Mouse (Mus musculus): ENCODE results near the gene Htr2b. TPM values are rescaled to one million over a fixed set of nuclear protein-coding genes. Genes with fewer than 3 reads are reported as not detected.

Htr2b gene
- polyA plus RNA-seq, 1 experiment = 0.13 TPM

DNA sequence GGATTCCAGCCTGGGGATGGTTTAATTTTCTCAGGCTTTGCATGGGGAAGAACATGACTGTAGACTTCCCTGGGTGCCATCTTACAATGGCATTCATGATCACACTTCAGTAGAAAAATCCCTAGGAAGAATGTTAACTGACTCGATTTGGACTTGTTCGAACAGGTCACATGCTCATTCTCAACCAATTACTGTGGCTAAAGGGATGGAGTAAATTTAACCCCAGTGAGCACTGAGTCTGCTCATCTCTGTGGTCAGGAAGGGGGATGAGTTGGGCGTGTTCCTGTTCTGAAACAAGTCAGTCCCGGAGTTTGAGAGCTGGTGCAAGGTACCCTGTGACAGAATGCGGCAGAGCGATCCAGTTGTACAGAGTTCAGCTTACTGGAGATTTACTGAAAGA lies 39.2 kb upstream of the Htr2b start:
- H3K4me3 ChIP-seq (ENCODE audit: insufficient read depth, low read length) = no peak overlapping the region
- no peak overlapping the region for H3K27ac ChIP-seq (ENCODE audit: insufficient read depth, low read length)
- TF ChIP-seq CTCF (IDR thresholded peaks at IDR 0.05; ENCODE audit: extremely low read depth, insufficient read depth, low read length) (no peak), POLR2A (IDR thresholded peaks at IDR 0.05; ENCODE audit: extremely low read depth, insufficient read depth, low read length) (no peak)
- H3K4me1 ChIP-seq (ENCODE audit: control insufficient read depth, insufficient read depth, low read length) = peaks cover 6% of the 10 kb centered on the region

DNA sequence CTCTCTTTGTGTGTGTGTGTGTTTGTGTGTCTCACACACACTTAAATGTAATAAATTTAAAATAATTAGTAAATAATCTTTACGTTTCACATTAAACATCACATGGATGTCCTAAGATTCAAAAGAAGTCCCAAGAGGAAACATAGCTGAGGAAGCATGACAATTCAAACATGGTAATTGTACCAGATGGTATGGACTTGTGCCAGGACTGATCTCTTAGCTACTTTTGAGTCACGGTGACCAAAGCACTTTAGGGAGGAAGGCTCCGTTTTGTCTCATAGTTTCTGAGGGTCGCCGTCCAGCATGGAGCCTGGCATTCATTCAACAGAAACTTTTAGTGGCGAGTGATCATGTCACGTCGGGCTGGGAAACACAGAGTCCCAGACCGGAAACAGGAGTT lies 36.4 kb upstream of the Htr2b start:
- Histone ChIP-seq H3K4me3 (ENCODE audit: insufficient read depth, low read length) (no peak overlapping the region), H3K27ac (ENCODE audit: insufficient read depth, low read length) (no peak overlapping the region), H3K4me1 (ENCODE audit: control insufficient read depth, insufficient read depth, low read length) (no peaks in the 10 kb centered on the region)
- TF ChIP-seq CTCF (IDR thresholded peaks at IDR 0.05; ENCODE audit: extremely low read depth, insufficient read depth, low read length) (no peak), POLR2A (IDR thresholded peaks at IDR 0.05; ENCODE audit: extremely low read depth, insufficient read depth, low read length) (no peak)

DNA sequence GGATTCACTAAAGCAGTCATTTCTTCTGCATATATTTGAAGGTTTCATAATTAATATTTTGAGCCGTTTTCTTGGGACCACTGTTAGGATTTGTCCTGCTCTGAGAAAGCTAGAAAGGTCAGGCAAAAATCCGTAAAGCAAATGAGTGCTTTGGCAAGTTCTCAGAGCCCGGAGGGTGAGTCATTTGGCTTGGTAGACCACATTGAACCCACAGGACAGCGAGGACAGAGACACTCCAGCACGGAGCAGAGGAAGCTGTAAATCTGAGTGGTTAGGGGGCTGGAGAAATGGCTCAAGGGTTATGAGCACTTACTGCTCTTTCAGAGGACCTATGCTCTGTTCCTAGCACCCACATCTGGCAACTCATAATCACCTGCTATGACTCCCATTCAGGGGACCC lies 35.8 kb upstream of the Htr2b start:
- no peak for TF ChIP-seq CTCF (IDR thresholded peaks at IDR 0.05; ENCODE audit: extremely low read depth, insufficient read depth, low read length)
- no peak for TF ChIP-seq POLR2A (IDR thresholded peaks at IDR 0.05; ENCODE audit: extremely low read depth, insufficient read depth, low read length)
- no peak overlapping the region for H3K4me3 ChIP-seq (ENCODE audit: insufficient read depth, low read length)
- no peak overlapping the region for H3K27ac ChIP-seq (ENCODE audit: insufficient read depth, low read length)
- no peaks in the 10 kb centered on the region for H3K4me1 ChIP-seq (ENCODE audit: control insufficient read depth, insufficient read depth, low read length)

DNA sequence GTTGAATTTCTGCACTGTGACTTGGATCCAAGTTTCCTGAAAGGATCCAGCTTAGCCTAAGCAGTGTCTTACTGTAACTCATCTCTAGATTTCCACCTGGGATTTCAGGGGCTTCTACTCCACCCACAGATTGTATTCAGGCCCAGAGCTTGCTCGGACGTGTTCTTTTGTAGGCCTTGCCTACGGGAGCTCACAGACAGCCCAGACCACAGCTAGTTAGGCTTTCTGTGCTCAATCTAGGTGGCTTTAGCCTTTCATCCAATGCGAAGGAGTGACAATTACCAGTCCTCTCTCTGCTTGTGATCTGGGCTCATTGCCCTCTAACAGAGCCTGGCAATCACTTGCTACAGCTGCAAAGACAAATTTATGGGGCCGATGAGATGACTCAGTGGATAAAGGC lies 34.5 kb upstream of the Htr2b start:
- no peak for TF ChIP-seq CTCF (IDR thresholded peaks at IDR 0.05; ENCODE audit: extremely low read depth, insufficient read depth, low read length)
- no peak for TF ChIP-seq POLR2A (IDR thresholded peaks at IDR 0.05; ENCODE audit: extremely low read depth, insufficient read depth, low read length)
- Histone ChIP-seq H3K4me1 (ENCODE audit: control insufficient read depth, insufficient read depth, low read length) (no peaks in the 10 kb centered on the region), H3K4me3 (ENCODE audit: insufficient read depth, low read length) (no peak overlapping the region)

DNA sequence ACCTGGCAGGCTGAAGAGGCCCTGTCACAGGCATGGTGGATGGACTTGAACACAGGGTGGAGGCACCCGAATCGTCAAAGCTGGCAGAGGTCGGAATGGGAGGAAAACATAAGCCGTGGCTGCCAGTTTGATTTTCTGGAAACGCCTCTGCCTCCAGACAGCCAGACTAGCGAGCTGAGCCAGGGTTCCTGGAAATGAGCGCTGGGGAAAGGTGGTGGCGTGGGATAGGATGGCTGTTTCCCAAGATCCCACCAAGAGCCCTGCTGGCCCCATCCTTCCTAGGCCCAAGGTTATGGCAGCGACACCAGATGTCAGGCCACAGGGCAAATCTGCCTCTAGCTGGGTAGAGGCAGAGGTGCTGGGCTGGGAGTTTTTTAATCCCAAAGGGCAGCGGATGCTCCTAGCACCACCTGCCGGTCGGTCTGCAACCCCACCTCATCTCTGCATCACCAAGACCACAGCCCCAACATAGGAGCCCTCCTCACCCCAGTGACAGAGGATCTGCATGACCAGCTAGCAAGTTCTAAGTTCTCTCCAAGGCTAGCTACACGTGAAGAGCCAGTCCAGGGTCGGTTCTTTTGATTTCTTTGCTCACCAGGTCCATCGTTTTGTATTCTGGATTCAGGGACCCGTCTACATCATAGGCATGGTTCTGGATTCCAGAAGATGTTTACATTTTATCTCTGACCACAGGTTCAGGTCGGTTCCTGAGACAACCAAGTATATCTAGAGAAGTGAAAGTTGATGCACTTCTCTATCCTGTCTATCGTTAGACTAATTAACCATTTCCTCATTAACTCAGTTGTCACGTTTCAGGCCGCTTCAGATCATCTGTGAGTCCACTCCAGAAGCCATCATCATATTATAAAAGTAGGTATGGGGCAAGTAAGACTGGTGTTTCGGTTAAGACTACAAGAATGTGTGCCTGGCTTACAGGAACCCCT lies 32.5 kb upstream of the Htr2b start:
- Histone ChIP-seq H3K27ac (ENCODE audit: insufficient read depth, low read length) (no peak overlapping the region), H3K4me3 (ENCODE audit: insufficient read depth, low read length) (no peak overlapping the region), H3K4me1 (ENCODE audit: control insufficient read depth, insufficient read depth, low read length) (no peaks in the 10 kb centered on the region)
- TF ChIP-seq CTCF (IDR thresholded peaks at IDR 0.05; ENCODE audit: extremely low read depth, insufficient read depth, low read length) = no peak
- no peak for TF ChIP-seq POLR2A (IDR thresholded peaks at IDR 0.05; ENCODE audit: extremely low read depth, insufficient read depth, low read length)

More for the DNA sequence above, 34.5 kb upstream of the Htr2b start:
- H3K27ac ChIP-seq (ENCODE audit: insufficient read depth, low read length) = no peak overlapping the region

DNA sequence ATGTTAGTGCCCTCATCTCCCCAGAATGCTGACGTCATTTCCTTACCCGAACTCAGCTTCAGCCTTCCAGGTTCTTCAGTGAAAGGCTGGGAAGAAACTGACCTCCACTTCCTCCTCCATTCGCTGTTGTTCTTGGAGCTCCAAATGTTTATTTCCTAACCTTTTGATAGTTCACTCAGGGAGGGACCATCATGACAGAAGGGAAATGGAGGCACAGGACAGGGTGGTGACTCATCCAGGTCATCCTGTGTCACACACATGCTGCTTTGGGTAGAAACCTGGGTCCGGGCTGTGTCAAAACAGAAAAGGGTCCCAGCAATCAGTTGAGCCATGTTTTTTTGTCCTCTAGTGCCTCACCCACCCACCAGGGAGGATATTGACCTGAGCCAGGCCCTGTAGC lies 31.4 kb upstream of the Htr2b start:
- TF ChIP-seq CTCF (IDR thresholded peaks at IDR 0.05; ENCODE audit: extremely low read depth, insufficient read depth, low read length) (no peak), POLR2A (IDR thresholded peaks at IDR 0.05; ENCODE audit: extremely low read depth, insufficient read depth, low read length) (no peak)
- H3K4me1 ChIP-seq (ENCODE audit: control insufficient read depth, insufficient read depth, low read length) = no peaks in the 10 kb centered on the region
- H3K4me3 ChIP-seq (ENCODE audit: insufficient read depth, low read length) = no peak overlapping the region
- no peak overlapping the region for H3K27ac ChIP-seq (ENCODE audit: insufficient read depth, low read length)

DNA sequence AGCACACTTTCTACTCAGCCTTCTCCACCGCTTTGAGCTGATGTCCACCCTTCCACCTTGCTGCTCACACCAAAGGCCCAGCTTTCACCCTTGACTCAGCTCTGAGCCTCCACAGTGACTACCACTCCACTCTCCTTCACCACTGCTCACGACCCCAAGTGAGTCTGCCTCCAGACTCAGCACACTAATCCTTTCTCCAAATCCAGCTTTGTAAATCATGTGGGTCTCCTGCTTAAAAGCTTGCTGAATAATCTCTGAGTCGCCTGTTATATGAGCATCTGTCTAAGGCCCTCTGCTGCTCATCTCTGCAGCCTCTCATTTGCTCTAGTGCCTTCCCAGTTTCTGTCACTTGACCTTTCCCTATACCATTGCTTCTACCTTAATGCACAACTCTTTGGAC lies 29.3 kb upstream of the Htr2b start:
- H3K27ac ChIP-seq (ENCODE audit: insufficient read depth, low read length) = no peak overlapping the region
- TF ChIP-seq POLR2A (IDR thresholded peaks at IDR 0.05; ENCODE audit: extremely low read depth, insufficient read depth, low read length) = no peak
- TF ChIP-seq CTCF (IDR thresholded peaks at IDR 0.05; ENCODE audit: extremely low read depth, insufficient read depth, low read length) = no peak

DNA sequence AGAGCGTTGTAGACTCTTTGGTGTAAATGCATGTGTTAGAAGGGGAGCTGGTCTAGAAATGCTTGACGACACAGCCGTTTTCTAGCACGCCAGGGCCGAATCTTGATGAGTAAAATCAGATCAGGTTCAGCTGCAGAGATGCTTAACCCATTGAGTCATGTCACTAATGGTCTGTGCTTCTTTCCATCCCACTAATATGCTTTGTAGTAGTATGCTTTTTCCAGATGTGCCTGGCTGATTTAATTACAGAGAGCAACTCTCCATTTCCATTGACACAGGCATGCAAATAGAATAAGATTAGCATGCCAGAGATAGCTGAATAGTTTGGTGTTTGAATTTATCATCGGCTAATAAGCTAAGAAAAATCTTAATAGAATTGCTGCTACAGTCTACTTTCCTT lies 23.5 kb upstream of the Htr2b start:
- no peak for TF ChIP-seq CTCF (IDR thresholded peaks at IDR 0.05; ENCODE audit: extremely low read depth, insufficient read depth, low read length)
- no peak for TF ChIP-seq POLR2A (IDR thresholded peaks at IDR 0.05; ENCODE audit: extremely low read depth, insufficient read depth, low read length)
- Histone ChIP-seq H3K27ac (ENCODE audit: insufficient read depth, low read length) (no peak overlapping the region), H3K4me1 (ENCODE audit: control insufficient read depth, insufficient read depth, low read length) (no peaks in the 10 kb centered on the region), H3K4me3 (ENCODE audit: insufficient read depth, low read length) (no peak overlapping the region)

More for the DNA sequence above, 29.3 kb upstream of the Htr2b start:
- Histone ChIP-seq H3K4me3 (ENCODE audit: insufficient read depth, low read length) (no peak overlapping the region), H3K4me1 (ENCODE audit: control insufficient read depth, insufficient read depth, low read length) (no peaks in the 10 kb centered on the region)

DNA sequence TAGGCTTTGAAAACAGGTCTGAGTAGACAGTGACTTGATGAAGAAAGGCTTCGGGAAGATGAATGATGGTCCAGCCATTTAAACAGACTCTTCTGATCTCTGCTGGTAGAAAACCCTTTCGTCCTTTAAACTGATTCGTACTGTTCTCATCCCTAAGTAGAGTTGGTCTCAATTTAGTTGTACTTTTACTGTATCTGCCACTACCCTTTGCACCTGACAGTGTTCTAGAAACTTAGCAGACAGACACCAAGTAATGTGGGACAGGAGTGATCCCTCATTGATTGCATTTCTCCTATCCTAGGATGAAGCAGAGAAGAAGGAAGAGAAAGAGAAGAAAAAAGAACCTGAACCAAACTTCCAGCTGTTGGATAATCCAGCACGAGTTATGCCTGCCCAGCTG lies 21.6 kb upstream of the Htr2b start, which contains the start of gene Gm21972:
Gm21972 (plus strand) TSS at position 301 of the 400 bp plus-strand sequence.
- no peaks in the 10 kb centered on the region for H3K4me1 ChIP-seq (ENCODE audit: control insufficient read depth, insufficient read depth, low read length)
- H3K27ac ChIP-seq (ENCODE audit: insufficient read depth, low read length) = no peak within 1 kb of the TSS
- TF ChIP-seq CTCF (IDR thresholded peaks at IDR 0.05; ENCODE audit: extremely low read depth, insufficient read depth, low read length) = no peak
- TF ChIP-seq POLR2A (IDR thresholded peaks at IDR 0.05; ENCODE audit: extremely low read depth, insufficient read depth, low read length) = no peak
- no peak within 1 kb of the TSS for H3K4me3 ChIP-seq (ENCODE audit: insufficient read depth, low read length)

DNA sequence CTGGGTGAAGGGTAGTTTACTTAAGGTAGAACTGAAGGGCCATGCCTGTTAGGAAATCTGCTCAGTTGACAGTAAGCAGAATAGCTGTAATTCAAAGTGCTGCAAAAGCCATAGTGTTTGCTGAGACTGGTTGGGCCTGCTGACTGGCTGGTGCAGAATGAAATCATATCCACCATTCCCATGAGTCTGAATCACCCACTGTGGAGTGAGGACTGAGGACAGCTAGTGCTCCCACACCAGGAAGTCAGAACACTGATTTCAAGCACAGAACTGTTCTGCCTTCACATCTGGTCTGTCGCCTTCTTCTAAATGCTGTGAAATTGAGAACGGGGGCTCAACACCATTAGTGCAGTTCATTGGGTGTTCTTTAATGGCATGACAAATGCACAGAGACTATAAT lies 14.3 kb upstream of the Htr2b start:
- H3K27ac ChIP-seq (ENCODE audit: insufficient read depth, low read length) = no peak overlapping the region
- H3K4me1 ChIP-seq (ENCODE audit: control insufficient read depth, insufficient read depth, low read length) = no peaks in the 10 kb centered on the region
- no peak overlapping the region for H3K4me3 ChIP-seq (ENCODE audit: insufficient read depth, low read length)
- no peak for TF ChIP-seq CTCF (IDR thresholded peaks at IDR 0.05; ENCODE audit: extremely low read depth, insufficient read depth, low read length)
- TF ChIP-seq POLR2A (IDR thresholded peaks at IDR 0.05; ENCODE audit: extremely low read depth, insufficient read depth, low read length) = no peak

Measured in cortical plate, adult 2 months (tissue).